Mouse (Mus musculus): Measurements from ENCODE around the gene Nedd9. TPM values are rescaled to one million over a fixed set of nuclear protein-coding genes. Genes with fewer than 3 reads are reported as not detected.

Nedd9 gene
- total and polyA plus RNA-seq, 3 experiments, result 41.3 to 48.7 (median 42.5) TPM

GRCm38 (mm10) chr13:41339653-41340351 is 147.4 kb downstream of the Nedd9 start:
- dilution Hi-C loops (cut with MboI; ENCODE audit: extremely low pct_ligation_motif_present, extremely low pct_unique_long_range_greater_than_20kb, low sequenced_read_pairs) (no loop called here), in situ Hi-C loops (cut with MboI; ENCODE audit: low pct_ligation_motif_present, low pct_unique_long_range_greater_than_20kb, low sequenced_read_pairs) (no loop called here)

GRCm38 (mm10) chr13:41339195-41339594 is 148.0 kb downstream of the Nedd9 start:
- in situ Hi-C loops (cut with MboI; ENCODE audit: low pct_ligation_motif_present, low pct_unique_long_range_greater_than_20kb, low sequenced_read_pairs) (no loop called here), dilution Hi-C loops (cut with MboI; ENCODE audit: extremely low pct_ligation_motif_present, extremely low pct_unique_long_range_greater_than_20kb, low sequenced_read_pairs) (no loop called here)
- TF ChIP-seq SIN3A (IDR thresholded peaks at IDR 0.05; ENCODE audit: low read length) (no peak), IRF4 (IDR thresholded peaks at IDR 0.05; ENCODE audit: low read depth, low read length) (no peak), KAT2A (IDR thresholded peaks at IDR 0.05; ENCODE audit: insufficient replicate concordance, low read length) (no peak), PAX5 (IDR thresholded peaks at IDR 0.05; ENCODE audit: low read length) (no peak), MEF2A (IDR thresholded peaks at IDR 0.05; ENCODE audit: borderline replicate concordance, low read depth, low read length) (no peak), ZKSCAN1 (IDR thresholded peaks at IDR 0.05; ENCODE audit: borderline replicate concordance, low read depth, low read length) (no peak)
- Histone ChIP-seq H3K36me3 (replicated peaks in 1 of 2; ENCODE audit: control insufficient read depth in 1 of 2, insufficient read depth in 1 of 2, low read length in 1 of 2) (peaks cover 33 to 84% of the 10 kb centered on the region in 2 experiments), H3K9ac (ENCODE audit: insufficient read depth, low read depth) (no peak overlapping the region), H3K27ac (ENCODE audit: insufficient read depth, low read depth) (no peak overlapping the region), H3K27me3 (replicated peaks) (no peaks in the 10 kb centered on the region), H3K79me2 (replicated peaks; ENCODE audit: control insufficient read depth, extremely low read depth, insufficient read depth, poor library complexity, severe bottlenecking) (0 out of 2 replicates have a peak, but pooled peaks cover 7% of the 10 kb centered on the region), H3K9me3 (replicated peaks; ENCODE audit: low read length) (no peaks in the 10 kb centered on the region), H3K4me2 (ENCODE audit: insufficient read depth, low read depth, poor library complexity, severe bottlenecking) (no peak overlapping the region), H3K4me3 (replicated peaks in 1 of 3; ENCODE audit: low read depth in 2 of 3, low read length in 2 of 3, poor library complexity in 1 of 3) (no peak overlapping the region), H3K4me1 (ENCODE audit: control insufficient read depth in 1 of 2, insufficient read depth in 2 of 2) (peaks cover 13 to 44% of the 10 kb centered on the region in 2 experiments)
- DNase-seq (ENCODE audit: extremely low read depth), result no peak

More at GRCm38 (mm10) chr13:41339653-41340351, 147.4 kb downstream of the Nedd9 start:
- peaks cover 13 to 44% of the 10 kb centered on the region in 2 experiments for H3K4me1 ChIP-seq (ENCODE audit: control insufficient read depth in 1 of 2, insufficient read depth in 2 of 2)
- H3K27ac ChIP-seq (ENCODE audit: insufficient read depth, low read depth), result no peak overlapping the region
- H3K27me3 ChIP-seq (replicated peaks), result no peaks in the 10 kb centered on the region
- no peak for TF ChIP-seq BHLHE40 (IDR thresholded peaks at IDR 0.05; ENCODE audit: low read depth, low read length)
- TF ChIP-seq KAT2A (IDR thresholded peaks at IDR 0.05; ENCODE audit: insufficient replicate concordance, low read length), result no peak
- TF ChIP-seq MAFK (IDR thresholded peaks at IDR 0.05; ENCODE audit: insufficient replicate concordance, low read length), result no peak
- no peak for TF ChIP-seq MEF2A (IDR thresholded peaks at IDR 0.05; ENCODE audit: borderline replicate concordance, low read depth, low read length)
- no peak for TF ChIP-seq PAX5 (IDR thresholded peaks at IDR 0.05; ENCODE audit: low read length)
- TF ChIP-seq ZC3H11A (IDR thresholded peaks at IDR 0.05; ENCODE audit: low read depth, low read length), result no peak
- TF ChIP-seq SMC3 (IDR thresholded peaks at IDR 0.05; ENCODE audit: low read depth, low read length), result no peak
- TF ChIP-seq USF2 (conservative IDR thresholded peaks at IDR 0.05; ENCODE audit: low read depth, low read length), result no peak
- TF ChIP-seq MYC (IDR thresholded peaks at IDR 0.05; ENCODE audit: low read depth, low read length), result no peak
- no peak for TF ChIP-seq EP300 (IDR thresholded peaks at IDR 0.05; ENCODE audit: low read length)
- no peak for TF ChIP-seq MAZ (IDR thresholded peaks at IDR 0.05; ENCODE audit: low read depth, low read length)
- no peak for TF ChIP-seq JUN (IDR thresholded peaks at IDR 0.05; ENCODE audit: insufficient read depth, low read depth, low read length)
- no peak for TF ChIP-seq TCF12 (IDR thresholded peaks at IDR 0.05; ENCODE audit: low read depth, low read length)
- TF ChIP-seq NELFE (IDR thresholded peaks at IDR 0.05; ENCODE audit: low read depth, low read length), result no peak
- DNase-seq (ENCODE audit: extremely low read depth), result no peak
- no peak overlapping the region for H3K4me3 ChIP-seq (replicated peaks in 1 of 3; ENCODE audit: low read depth in 2 of 3, low read length in 2 of 3, poor library complexity in 1 of 3)
- peaks cover 31 to 83% of the 10 kb centered on the region in 2 experiments for H3K36me3 ChIP-seq (replicated peaks in 1 of 2; ENCODE audit: control insufficient read depth in 1 of 2, insufficient read depth in 1 of 2, low read length in 1 of 2)
- 0 out of 2 replicates have a peak, but pooled peaks cover 5% of the 10 kb centered on the region for H3K79me2 ChIP-seq (replicated peaks; ENCODE audit: control insufficient read depth, extremely low read depth, insufficient read depth, poor library complexity, severe bottlenecking)
- H3K9me3 ChIP-seq (replicated peaks; ENCODE audit: low read length), result no peaks in the 10 kb centered on the region
- no peak overlapping the region for H3K9ac ChIP-seq (ENCODE audit: insufficient read depth, low read depth)
- no peak overlapping the region for H3K4me2 ChIP-seq (ENCODE audit: insufficient read depth, low read depth, poor library complexity, severe bottlenecking)
